Mouse (Mus musculus) liver, embryonic 14.5 days (tissue): Measurements from ENCODE around the gene Ltb.
A peak's percentile ranks its signal among the peaks of the same experiment; 100 is the strongest.

ENCODE experiments used
- CTCF ChIP-seq: IDR thresholded peaks from 2 replicates; pipeline ENCODE4 v1.5.1; 2016; ENCODE audit warnings: antibody characterized with exemption, low read depth, control low read depth
- EP300 ChIP-seq: IDR thresholded peaks from 2 replicates; pipeline ENCODE4 v1.6.1; 2016; ENCODE audit warnings: antibody characterized with exemption, low read depth

GRCm38 (mm10) chr17:35232043-35232442 is 37.8 kb downstream of the Ltb start:
- TF ChIP-seq CTCF (peak; percentile 96), EP300 (no peak)
